Mouse (Mus musculus) spleen, adult 12 weeks (tissue): ENCODE results near the gene Rabl2.

Source experiments
- DNase-seq: peaks from one replicate; pipeline ENCODE4 v3.0.0; 2022; ENCODE audit warnings: low spot score

Rabl2 gene

GRCm38 (mm10) chr15:89550506-89550905 is 41.2 kb downstream of the Rabl2 start:
- no peak for DNase-seq

- DNase-seq = no peak
Measured at GRCm38 (mm10) chr15:89548837-89549236, 42.9 kb downstream of the Rabl2 start.

GRCm38 (mm10) chr15:89547824-89548601 is 43.7 kb downstream of the Rabl2 start:
- DNase-seq = no peak

- no peak for DNase-seq
Measured at GRCm38 (mm10) chr15:89547321-89547720, 44.4 kb downstream of the Rabl2 start.

- DNase-seq = no peak
Measured at GRCm38 (mm10) chr15:89544171-89544570, 47.6 kb downstream of the Rabl2 start.

- no peak for DNase-seq
Measured at GRCm38 (mm10) chr15:89533843-89534207, 57.9 kb downstream of the Rabl2 start.

- no peak for DNase-seq
Measured at GRCm38 (mm10) chr15:89532924-89533842, 58.5 kb downstream of the Rabl2 start.
